Mouse (Mus musculus): Measurements from ENCODE around the gene Gnpda2. TPM values are rescaled to one million over a fixed set of nuclear protein-coding genes. Genes with fewer than 3 reads are reported as not detected.

Gnpda2 gene
- polyA plus RNA-seq, 1 experiment from 2014 or later = 25.6 TPM

Other genes with a start within 250 kb of the Gnpda2 start
- not detected in 2 replicates for gene Yipf7, start 49.7 kb downstream of the Gnpda2 start, polyA plus RNA-seq (2016; fragmentation: Nextera tagmentation; extraction: Ambion mirVana)
- gene Guf1, start 35.4 kb downstream of the Gnpda2 start, polyA plus RNA-seq (2016; fragmentation: Nextera tagmentation; extraction: Ambion mirVana) = 42.0 and 53.8 TPM in 2 replicates